Mouse (Mus musculus) small intestine, adult 2 months (tissue): ENCODE results near the gene Cox19.

Experiments used
- CTCF ChIP-seq: fragments of 200-500 bp; IDR thresholded peaks from 2 replicates; pipeline ENCODE4 v1.5.1; 2012; ENCODE audit warnings: low read depth, mild to moderate bottlenecking, control low read depth, inconsistent platforms, low read length, moderate library complexity, mixed read lengths; ENCODE audit not compliant: insufficient replicate concordance, insufficient read length; ENCODE audit errors: extremely low read depth
- POLR2A ChIP-seq: fragments of 200-500 bp; IDR thresholded peaks from 2 replicates; pipeline ENCODE4 v1.6.1; 2012; ENCODE audit warnings: low read depth, mild to moderate bottlenecking, control low read depth, inconsistent platforms, low read length, moderate library complexity

DNA sequence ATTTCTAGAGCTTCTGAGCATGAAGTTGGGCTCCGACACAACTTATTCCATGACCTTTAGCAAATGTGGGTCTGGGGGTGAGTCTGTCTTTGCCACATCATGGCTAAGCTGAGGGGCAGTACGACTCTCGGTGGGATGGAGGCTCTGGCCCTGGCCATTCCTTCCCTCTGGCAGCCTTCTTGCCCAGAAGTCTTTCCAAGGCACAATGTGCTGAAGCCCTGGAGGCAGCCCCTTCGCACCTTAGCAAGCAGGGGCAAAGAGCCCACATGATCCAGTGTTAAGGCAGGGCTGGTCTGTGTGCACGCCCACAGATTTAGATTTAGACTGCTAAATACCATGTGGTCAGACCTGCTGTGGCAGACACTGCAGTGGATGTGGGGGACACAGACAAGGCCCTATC is 47.6 kb upstream of the Cox19 start:
- TF ChIP-seq CTCF (no peak), POLR2A (no peak)
